Mouse (Mus musculus) cerebellum, adult (tissue): ENCODE data around the gene 2900026A02Rik.
A peak's percentile ranks its signal among the peaks of the same experiment; 100 is the strongest.

Experiments used
- ATAC-seq: cut with Nextera tagmentation; 2 replicates; pipeline ENCODE4 v1.9.2; 2017; ENCODE audit warnings: mild to moderate bottlenecking, moderate library complexity, mixed read lengths; ENCODE audit not compliant: insufficient number of reproducible peaks, low FRiP score, low TSS enrichment

2900026A02Rik gene

GRCm38 (mm10) chr5:113221147-113221865, at the start of gene 2900026A02Rik:
TSS of gene 2900026A02Rik (minus strand) at chr5:113221236.
- ATAC-seq, result no peak

DNA sequence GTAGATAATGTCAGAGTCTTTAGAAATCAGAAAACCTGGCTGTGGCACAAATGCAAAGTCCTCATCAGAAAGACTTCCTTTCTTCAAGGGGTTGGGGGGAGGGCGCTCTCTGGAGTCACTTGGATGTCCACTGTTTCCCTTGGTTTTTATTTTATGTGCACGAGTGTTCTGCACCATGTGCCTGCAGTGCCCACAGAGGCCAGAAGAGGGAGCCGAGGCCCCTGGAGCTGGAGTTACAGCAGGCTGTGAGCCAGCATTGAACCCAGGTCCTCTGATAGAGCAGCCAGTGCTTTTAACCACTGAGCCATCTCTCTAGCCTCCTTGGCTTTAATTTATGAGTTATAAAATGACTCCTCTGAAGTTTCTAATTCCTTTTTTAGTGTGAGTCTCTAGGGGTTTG, 49.0 kb upstream of the 2900026A02Rik start:
- no peak for ATAC-seq

DNA sequence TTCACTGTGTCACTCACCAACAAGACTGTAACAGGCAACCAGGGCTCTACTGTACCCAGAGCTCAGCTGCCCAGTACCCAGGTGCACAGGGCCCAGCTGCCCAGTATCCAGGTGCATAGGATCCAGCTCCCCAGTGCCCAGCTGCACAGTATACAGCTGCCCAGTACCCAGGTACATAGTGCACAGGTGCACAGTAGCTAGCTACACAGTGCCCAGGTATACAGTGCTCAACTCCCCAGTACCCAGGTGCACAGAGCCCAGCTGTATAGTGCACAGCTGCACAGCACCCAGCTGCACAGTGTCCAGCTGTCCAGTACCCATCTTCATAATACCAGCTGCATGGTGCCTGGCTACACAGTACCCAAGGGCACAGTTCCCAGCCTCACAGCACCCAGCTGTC, 47.2 kb upstream of the 2900026A02Rik start:
- no peak for ATAC-seq

- ATAC-seq, result no peak
Measured at GRCm38 (mm10) chr5:113265637-113266036, 44.6 kb upstream of the 2900026A02Rik start.

DNA sequence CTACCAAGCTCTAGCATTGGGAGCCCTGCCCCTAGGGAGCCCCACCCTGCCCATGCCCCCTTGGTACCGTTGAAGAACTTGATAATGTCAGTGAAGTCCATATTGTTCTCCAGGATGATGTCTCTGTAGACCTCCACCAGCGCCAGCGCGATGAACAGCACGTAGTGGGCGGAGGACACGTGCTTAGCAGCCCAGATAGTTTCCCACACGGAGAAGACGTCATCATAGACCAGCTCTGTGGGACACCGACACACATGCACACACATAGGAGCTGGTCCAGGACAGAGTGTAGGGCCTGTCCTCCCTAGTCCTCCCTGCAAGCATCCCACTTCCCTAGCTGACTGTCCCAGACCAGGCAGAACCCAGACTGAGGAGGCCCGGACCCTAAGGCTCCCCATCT, 29.8 kb upstream of the 2900026A02Rik start:
- ATAC-seq, result no peak

DNA sequence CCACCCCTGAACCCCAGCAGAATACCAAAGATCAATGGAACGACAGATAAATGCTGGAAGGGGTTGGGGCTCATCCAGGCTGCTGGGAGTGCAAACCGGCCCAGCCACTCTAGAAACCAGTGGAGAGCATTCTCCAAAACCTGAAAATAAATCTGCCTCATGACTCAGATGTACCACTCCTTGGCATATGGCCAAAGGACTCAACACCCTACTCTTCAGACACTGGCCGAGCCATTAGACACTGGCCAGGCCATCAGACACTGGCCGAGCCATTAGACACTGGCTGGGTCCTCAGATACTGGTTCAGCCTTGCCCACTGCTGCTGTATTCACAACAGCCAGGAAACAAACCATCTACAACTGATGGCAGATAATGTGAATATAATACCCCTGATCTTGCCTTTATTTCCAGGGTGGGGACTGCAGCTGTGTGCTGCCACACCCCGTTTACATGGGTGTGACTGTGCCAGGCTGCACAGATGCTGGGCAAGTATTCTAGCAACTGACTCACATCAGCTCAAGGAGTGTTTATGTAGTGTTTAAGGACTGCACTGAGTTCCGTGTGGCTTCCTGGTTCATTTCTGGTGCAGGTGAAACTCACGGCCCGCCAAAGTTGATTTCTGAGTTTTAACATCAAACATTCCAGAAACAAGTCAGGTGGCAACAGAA, 28.4 kb upstream of the 2900026A02Rik start:
- ATAC-seq, result no peak

DNA sequence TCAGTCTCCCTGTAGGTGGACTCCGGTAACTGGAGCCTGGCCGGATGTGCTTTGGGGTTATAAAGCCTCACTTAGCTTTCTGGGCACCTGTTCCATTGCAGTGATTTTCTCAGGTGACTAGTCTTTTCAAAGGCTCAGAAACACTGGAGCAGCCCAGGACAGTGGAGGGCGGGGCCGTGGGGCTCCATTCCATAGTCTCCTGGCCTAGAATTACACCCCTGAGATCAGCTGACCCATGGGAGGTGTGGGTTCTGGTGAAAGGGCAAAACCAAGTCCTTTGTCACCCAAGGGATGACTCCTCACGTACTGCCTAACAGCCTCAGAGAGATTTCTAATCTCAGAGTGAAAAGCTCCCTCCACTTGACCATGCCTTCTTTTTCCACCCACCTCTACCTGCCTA, 9.2 kb upstream of the 2900026A02Rik start:
- ATAC-seq, result no peak

DNA sequence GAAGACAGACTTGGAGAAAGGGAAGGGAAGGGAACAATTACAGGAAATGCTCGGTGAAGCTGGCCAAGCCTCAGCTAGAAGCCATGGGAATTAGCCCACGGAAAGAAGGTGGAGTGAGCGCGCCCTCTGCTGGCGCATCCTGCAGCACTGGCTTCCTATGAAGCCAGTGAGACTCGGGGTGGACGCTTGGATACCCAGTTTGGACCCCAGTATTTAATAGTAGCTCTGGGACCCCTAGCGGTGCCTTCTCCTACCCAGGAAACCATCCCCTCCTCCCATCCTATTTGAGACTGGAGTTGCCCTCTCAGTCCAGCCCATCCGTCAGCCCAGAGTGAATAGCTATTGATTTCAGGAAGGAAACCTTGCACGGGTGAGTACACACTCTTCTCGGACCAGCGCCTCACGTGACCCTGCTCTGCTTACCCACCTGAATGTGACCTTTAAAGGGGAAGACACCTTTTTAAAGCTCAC, 5.6 kb upstream of the 2900026A02Rik start, which contains the start of gene Tmem211:
Gene Tmem211 (plus strand): TSS at position 278 of the 471 bp plus-strand sequence.
- peak; percentile 84; the same call in 1 of the 2 replicates for ATAC-seq

- ATAC-seq, result no peak
Measured at GRCm38 (mm10) chr5:113225686-113226435, 4.8 kb upstream of the 2900026A02Rik start.

GRCm38 (mm10) chr5:113225271-113225670, 4.2 kb upstream of the 2900026A02Rik start:
- ATAC-seq, result no peak

GRCm38 (mm10) chr5:113223888-113224287, 2.9 kb upstream of the 2900026A02Rik start:
- no peak for ATAC-seq

- ATAC-seq, result no peak
Measured at GRCm38 (mm10) chr5:113220383-113221146, 471 bp downstream of the 2900026A02Rik start.

DNA sequence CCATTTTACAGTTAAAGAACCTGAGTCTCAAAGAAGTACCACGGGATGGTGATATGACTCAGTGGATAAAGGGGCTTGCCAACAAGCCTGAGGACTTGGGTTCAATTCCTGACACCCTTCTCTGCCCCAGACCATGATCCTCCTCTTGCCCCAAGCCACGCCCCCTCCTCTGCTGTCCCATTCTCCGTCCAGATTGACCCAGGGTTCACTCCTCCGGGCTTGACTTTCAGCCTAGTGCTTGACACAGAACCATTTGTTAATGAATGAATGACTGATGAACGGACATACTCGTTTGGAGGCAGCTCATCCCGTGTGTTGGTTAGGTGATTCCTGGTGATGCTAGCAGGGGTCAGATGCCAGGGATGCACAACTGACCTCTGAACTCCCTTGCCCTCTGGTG, 1.2 kb downstream of the 2900026A02Rik start:
- no peak for ATAC-seq

DNA sequence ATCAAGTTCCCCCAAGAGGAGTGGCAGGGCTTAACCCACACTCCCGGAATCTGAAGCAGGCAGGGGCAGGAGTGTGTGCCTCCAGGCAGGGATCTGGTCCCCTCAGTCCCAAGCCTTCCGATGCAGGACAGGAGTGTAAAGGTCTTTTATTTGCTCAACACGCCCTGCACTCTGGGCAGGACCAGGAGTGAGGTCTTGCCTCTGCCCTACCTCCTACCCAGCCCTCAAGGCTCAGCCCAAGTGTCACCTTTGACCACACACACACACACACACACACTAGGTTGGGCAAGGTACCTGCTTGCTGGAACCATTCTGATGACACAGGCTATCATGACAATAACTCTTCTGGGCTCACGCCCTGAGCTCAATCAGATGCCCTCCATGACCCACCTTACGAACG, 1.6 kb downstream of the 2900026A02Rik start:
- no peak for ATAC-seq

DNA sequence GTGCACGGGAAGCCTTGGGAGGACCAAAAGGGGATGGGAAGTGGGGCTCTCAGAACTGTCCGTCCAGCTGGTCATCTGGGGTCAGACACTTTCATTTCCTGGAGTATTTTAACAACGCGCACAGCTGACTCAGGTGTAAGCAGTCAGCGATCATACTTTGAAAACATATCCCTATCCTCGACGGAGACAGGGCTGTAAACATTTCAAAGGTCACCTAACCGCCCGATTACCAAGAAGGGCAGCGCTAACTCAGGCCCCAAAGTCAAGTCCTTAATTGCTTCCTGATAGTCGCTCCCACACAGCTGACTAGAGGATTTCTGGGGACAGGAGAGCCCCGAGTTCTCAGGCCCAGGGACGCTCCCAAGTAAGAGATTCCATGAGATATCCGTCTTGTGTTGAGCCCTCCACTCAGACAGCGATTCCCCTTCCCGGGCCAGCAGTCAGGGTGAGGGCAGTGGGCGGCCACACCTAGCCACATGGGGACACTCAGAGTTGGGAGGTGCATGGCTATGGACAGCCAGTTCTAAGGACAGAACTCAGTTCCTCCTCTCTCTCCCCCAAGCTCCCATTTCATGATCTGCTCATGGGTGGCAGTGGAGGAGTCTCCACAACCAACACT, 2.3 kb downstream of the 2900026A02Rik start:
- no peak for ATAC-seq

DNA sequence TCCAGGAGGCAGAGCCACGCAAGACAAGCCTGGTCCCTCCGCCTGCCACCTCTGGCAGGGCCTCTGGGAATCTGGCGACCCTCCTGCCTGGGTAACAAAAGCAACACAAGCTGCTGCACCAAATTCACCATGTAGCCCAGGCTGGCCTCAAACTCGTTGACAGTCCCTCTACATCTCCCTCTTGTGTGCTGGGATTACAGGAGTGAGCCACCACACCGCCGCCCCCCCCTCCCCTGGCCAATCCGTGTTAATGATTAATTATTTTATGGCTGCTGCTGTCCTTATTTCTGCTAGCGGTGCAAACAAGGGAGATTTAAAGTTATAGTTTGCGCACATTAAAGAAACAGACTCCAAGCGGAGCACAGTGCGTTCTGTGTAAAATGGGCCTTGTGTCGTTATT, 4.0 kb downstream of the 2900026A02Rik start:
- ATAC-seq, result no peak

GRCm38 (mm10) chr5:113216328-113216960, 4.6 kb downstream of the 2900026A02Rik start:
- ATAC-seq, result no peak

DNA sequence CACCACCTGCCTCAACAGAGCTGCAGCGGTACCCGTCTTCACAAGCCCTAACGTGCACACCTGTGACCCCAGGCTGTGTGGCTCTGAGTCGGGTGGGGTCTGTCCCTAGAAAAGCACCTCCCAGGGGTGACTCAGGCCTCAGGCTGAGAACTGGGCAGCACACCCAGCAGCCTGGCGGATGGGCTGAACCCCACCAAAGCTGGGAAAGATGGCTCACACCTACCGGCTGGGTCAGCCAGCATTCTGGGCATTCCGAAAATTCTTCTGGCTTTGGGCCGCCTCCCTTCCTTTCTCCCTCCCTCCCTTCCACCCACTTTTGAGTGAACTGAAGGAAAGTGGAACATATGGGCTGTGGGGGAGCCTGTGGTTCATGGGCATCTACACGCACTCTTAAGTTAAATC, 5.4 kb downstream of the 2900026A02Rik start:
- no peak for ATAC-seq

GRCm38 (mm10) chr5:113214455-113214854, 6.6 kb downstream of the 2900026A02Rik start:
- ATAC-seq, result no peak
